Mouse (Mus musculus) midbrain, embryonic 13.5 days (tissue): ENCODE data around the gene Dennd5a. TPM values are rescaled to one million over a fixed set of nuclear protein-coding genes. Genes with fewer than 3 reads are reported as not detected.
A peak's percentile ranks its signal among the peaks of the same experiment; 100 is the strongest.

ENCODE experiments used
- ATAC-seq: fragments of 200-750 bp; cut with Nextera tagmentation; 2 replicates; pipeline ENCODE4 v1.8.0; 2017; ENCODE audit warnings: mild to moderate bottlenecking, moderate TSS enrichment, moderate library complexity
- H3K27ac ChIP-seq: fragments of 300-500 bp; sonication (generic); 2 replicates; pipeline ENCODE4 v1.5.1; 2015; ENCODE audit warnings: inconsistent platforms, mild to moderate bottlenecking, moderate library complexity
- H3K27me3 ChIP-seq: fragments of 300-500 bp; sonication (generic); 2 replicates; pipeline ENCODE4 v1.6.1; 2015; ENCODE audit warnings: mild to moderate bottlenecking, inconsistent platforms
- H3K36me3 ChIP-seq: fragments of 300-500 bp; sonication (generic); 2 replicates; pipeline ENCODE4 v1.6.1; 2015; ENCODE audit warnings: mild to moderate bottlenecking, inconsistent platforms
- H3K4me1 ChIP-seq: fragments of 300-500 bp; sonication (generic); replicated peaks from 2 replicates; pipeline ENCODE4 v1.6.1; 2015; ENCODE audit warnings: inconsistent platforms
- H3K4me2 ChIP-seq: fragments of 300-500 bp; sonication (generic); replicated peaks from 2 replicates; pipeline ENCODE4 v1.6.1; 2015; ENCODE audit warnings: moderate library complexity, mild to moderate bottlenecking, inconsistent platforms
- H3K4me3 ChIP-seq: fragments of 300-500 bp; sonication (generic); replicated peaks from 2 replicates; pipeline ENCODE4 v1.5.1; 2015; ENCODE audit warnings: mild to moderate bottlenecking, inconsistent platforms
- H3K9ac ChIP-seq: fragments of 300-500 bp; sonication (generic); replicated peaks from 2 replicates; pipeline ENCODE4 v1.6.1; 2015; ENCODE audit warnings: mild to moderate bottlenecking, inconsistent platforms
- H3K9me3 ChIP-seq: fragments of 300-500 bp; sonication (generic); 2 replicates; pipeline ENCODE4 v1.6.1; 2016; ENCODE audit warnings: mild to moderate bottlenecking, inconsistent platforms
- WGBS: fragments of 180-500 bp; shearing (Covaris S2); methylation state at CpG from one replicate; pipeline ENCODE4 v1.1.7; 2015; 5-methylcytosine and 5-hydroxymethylcytosine counted together
- polyA plus RNA-seq: library from polyadenylated mRNA; unstranded; fragments of >200 nt; fragmentation: Nextera tagmentation; extraction: Ambion mirVana; gene quantifications from 2 replicates; pipeline ENCODE4 v1.2.1, GENCODE M21; 2015

The Dennd5a gene
- polyA plus RNA-seq, 1 experiment from 2014 or later, result 44.8 TPM

GRCm38 (mm10) chr7:109873170-109873569 lies 87.1 kb downstream of the Dennd5a start:
- Histone ChIP-seq H3K4me2 (no peak overlapping the region), H3K27ac (no peak overlapping the region), H3K4me3 (no peak overlapping the region), H3K36me3 (no peaks in the 10 kb centered on the region), H3K27me3 (0 out of 2 replicates have a peak, but pooled peaks cover 3% of the 10 kb centered on the region), H3K4me1 (peaks cover 5% of the 10 kb centered on the region; the same call in 1 of the 2 replicates), H3K9me3 (no peaks in the 10 kb centered on the region), H3K9ac (no peak overlapping the region)
- ATAC-seq, result no peak
- WGBS, result 69% methylated on average over 5 of the region's 5 CpGs

GRCm38 (mm10) chr7:109871232-109871631 lies 89.0 kb downstream of the Dennd5a start:
- no peak for ATAC-seq
- no peak overlapping the region for H3K4me2 ChIP-seq
- H3K27ac ChIP-seq, result no peak overlapping the region
- no peak overlapping the region for H3K9ac ChIP-seq
- H3K36me3 ChIP-seq, result no peaks in the 10 kb centered on the region
- 83% methylated on average over 5 of the region's 5 CpGs for WGBS
- H3K4me3 ChIP-seq, result no peak overlapping the region
- no peaks in the 10 kb centered on the region for H3K9me3 ChIP-seq
- peaks cover 12% of the 10 kb centered on the region for H3K27me3 ChIP-seq
- H3K4me1 ChIP-seq, result peaks cover 11% of the 10 kb centered on the region

GRCm38 (mm10) chr7:109868498-109868897 lies 91.8 kb downstream of the Dennd5a start:
- no peak for ATAC-seq
- H3K36me3 ChIP-seq, result no peaks in the 10 kb centered on the region

GRCm38 (mm10) chr7:109866643-109867042 lies 93.6 kb downstream of the Dennd5a start:
- ATAC-seq, result 0 out of 2 replicates have a peak, but pooled peaks have one; percentile 22
- WGBS, result 25% methylated on average over 3 of the region's 3 CpGs
- Histone ChIP-seq H3K4me3 (no peak overlapping the region), H3K27ac (no peak overlapping the region), H3K36me3 (no peaks in the 10 kb centered on the region), H3K9ac (no peak overlapping the region), H3K4me1 (peaks cover 20% of the 10 kb centered on the region), H3K9me3 (no peaks in the 10 kb centered on the region), H3K27me3 (peaks cover 41% of the 10 kb centered on the region), H3K4me2 (no peak overlapping the region)

More at GRCm38 (mm10) chr7:109868498-109868897, 91.8 kb downstream of the Dennd5a start:
- Histone ChIP-seq H3K27me3 (peaks cover 33% of the 10 kb centered on the region), H3K9ac (no peak overlapping the region), H3K4me3 (no peak overlapping the region), H3K4me2 (no peak overlapping the region), H3K9me3 (no peaks in the 10 kb centered on the region), H3K27ac (no peak overlapping the region), H3K4me1 (peaks cover 20% of the 10 kb centered on the region)
- WGBS, result 15% methylated on average over 3 of the region's 3 CpGs

- H3K9me3 ChIP-seq, result no peaks in the 10 kb centered on the region
- H3K27me3 ChIP-seq, result peaks cover 41% of the 10 kb centered on the region
- 1% methylated on average over 41 of the region's 69 CpGs for WGBS
- peaks cover 20% of the 10 kb centered on the region for H3K4me1 ChIP-seq
- no peak within 1 kb of the TSS for H3K27ac ChIP-seq
- peak within 1 kb of the TSS; percentile 91 for H3K4me2 ChIP-seq
- H3K36me3 ChIP-seq, result no peaks in the 10 kb centered on the region
- peak within 1 kb of the TSS; percentile 65 for H3K4me3 ChIP-seq
- peak within 1 kb of the TSS; percentile 75 for H3K9ac ChIP-seq
- peak; percentile 82 for ATAC-seq
Observed at GRCm38 (mm10) chr7:109865370-109866229, 94.7 kb downstream of the Dennd5a start, which contains the start of gene Scube2. Gene Scube2 (minus strand): TSS chr7:109865679.

GRCm38 (mm10) chr7:109863561-109863960 lies 96.7 kb downstream of the Dennd5a start:
- WGBS, result 12% methylated on average over 4 of the region's 4 CpGs
- Histone ChIP-seq H3K4me1 (peaks cover 20% of the 10 kb centered on the region), H3K9me3 (no peaks in the 10 kb centered on the region), H3K4me2 (no peak overlapping the region), H3K36me3 (no peaks in the 10 kb centered on the region), H3K27ac (no peak overlapping the region), H3K4me3 (no peak overlapping the region), H3K27me3 (peaks cover 41% of the 10 kb centered on the region), H3K9ac (no peak overlapping the region)
- ATAC-seq, result no peak

- no peaks in the 10 kb centered on the region for H3K9me3 ChIP-seq
- H3K4me3 ChIP-seq, result no peak overlapping the region
- no peak overlapping the region for H3K4me2 ChIP-seq
- 89% methylated on average over 7 of the region's 7 CpGs for WGBS
- H3K36me3 ChIP-seq, result no peaks in the 10 kb centered on the region
- no peak overlapping the region for H3K9ac ChIP-seq
- ATAC-seq, result no peak
- peaks cover 6% of the 10 kb centered on the region for H3K4me1 ChIP-seq
- no peak overlapping the region for H3K27ac ChIP-seq
- H3K27me3 ChIP-seq, result peaks cover 25% of the 10 kb centered on the region
Observed at GRCm38 (mm10) chr7:109860162-109860561, 100.1 kb downstream of the Dennd5a start.

GRCm38 (mm10) chr7:109859354-109859753 lies 100.9 kb downstream of the Dennd5a start:
- H3K9me3 ChIP-seq, result no peaks in the 10 kb centered on the region
- H3K4me1 ChIP-seq, result no peaks in the 10 kb centered on the region
- H3K27me3 ChIP-seq, result peaks cover 17% of the 10 kb centered on the region
- no peak overlapping the region for H3K27ac ChIP-seq
- H3K4me3 ChIP-seq, result no peak overlapping the region
- H3K4me2 ChIP-seq, result no peak overlapping the region
- WGBS, result 57% methylated on average over 6 of the region's 6 CpGs
- no peaks in the 10 kb centered on the region for H3K36me3 ChIP-seq
- no peak overlapping the region for H3K9ac ChIP-seq
- ATAC-seq, result no peak

GRCm38 (mm10) chr7:109852752-109853212 lies 107.5 kb downstream of the Dennd5a start:
- no peak for ATAC-seq
- Histone ChIP-seq H3K27ac (no peak overlapping the region), H3K36me3 (no peaks in the 10 kb centered on the region), H3K27me3 (0 out of 2 replicates have a peak, but pooled peaks cover 3% of the 10 kb centered on the region), H3K9me3 (no peaks in the 10 kb centered on the region), H3K9ac (no peak overlapping the region), H3K4me3 (no peak overlapping the region), H3K4me2 (no peak overlapping the region), H3K4me1 (peaks cover 27% of the 10 kb centered on the region)
- WGBS, result 74% methylated on average over 7 of the region's 7 CpGs

- Histone ChIP-seq H3K4me2 (no peak overlapping the region), H3K4me1 (peaks cover 27% of the 10 kb centered on the region), H3K27me3 (0 out of 2 replicates have a peak, but pooled peaks cover 3% of the 10 kb centered on the region), H3K4me3 (no peak overlapping the region), H3K27ac (no peak overlapping the region), H3K9ac (no peak overlapping the region), H3K36me3 (no peaks in the 10 kb centered on the region), H3K9me3 (no peaks in the 10 kb centered on the region)
- 69% methylated on average over 7 of the region's 7 CpGs for WGBS
- ATAC-seq, result no peak
Observed at GRCm38 (mm10) chr7:109852017-109852416, 108.3 kb downstream of the Dennd5a start.

GRCm38 (mm10) chr7:109850531-109850930 lies 109.7 kb downstream of the Dennd5a start:
- H3K27ac ChIP-seq, result no peak overlapping the region
- H3K36me3 ChIP-seq, result no peaks in the 10 kb centered on the region
- 0 out of 2 replicates have a peak, but pooled peaks cover 3% of the 10 kb centered on the region for H3K27me3 ChIP-seq
- H3K4me1 ChIP-seq, result peaks cover 27% of the 10 kb centered on the region
- no peak overlapping the region for H3K9ac ChIP-seq
- H3K4me2 ChIP-seq, result no peak overlapping the region
- no peak overlapping the region for H3K4me3 ChIP-seq
- 19% methylated on average over 3 of the region's 3 CpGs for WGBS
- no peak; the same call in 1 of the 2 replicates for ATAC-seq
- H3K9me3 ChIP-seq, result no peaks in the 10 kb centered on the region

GRCm38 (mm10) chr7:109849750-109850434 lies 110.4 kb downstream of the Dennd5a start:
- H3K9me3 ChIP-seq, result no peaks in the 10 kb centered on the region
- H3K4me3 ChIP-seq, result no peak overlapping the region
- peak overlapping the region; percentile 1; the same call in 1 of the 2 replicates for H3K4me2 ChIP-seq
- peak; percentile 72 for ATAC-seq
- 19% methylated on average over 8 of the region's 8 CpGs for WGBS
- peaks cover 27% of the 10 kb centered on the region for H3K4me1 ChIP-seq
- no peaks in the 10 kb centered on the region for H3K36me3 ChIP-seq
- H3K27ac ChIP-seq, result peak overlapping the region; percentile 26
- 0 out of 2 replicates have a peak, but pooled peaks cover 3% of the 10 kb centered on the region for H3K27me3 ChIP-seq
- no peak overlapping the region for H3K9ac ChIP-seq
